Mouse (Mus musculus) adrenal gland, postnatal 14 days (tissue): Measurements from ENCODE around the gene Ap4e1. TPM values are rescaled to one million over a fixed set of nuclear protein-coding genes. Genes with fewer than 3 reads are reported as not detected.

ENCODE experiments used
- DNase-seq: peaks from one replicate; pipeline ENCODE4 v3.0.0; 2021; ENCODE audit warnings: mixed read lengths
- long read RNA-seq, 2 experiments: library from polyadenylated mRNA; stranded (forward); transcript quantifications; one replicate each; pipeline ENCODE4 v2.0.0; 2021
- total RNA-seq: library from RNA; stranded (reverse); gene quantifications from 2 replicates; pipeline ENCODE4 v1.2.3, GENCODE M21; 2021

The Ap4e1 gene
- total RNA-seq = 10.5 TPM in 2 replicates
- long read RNA-seq, experiment 1 = 0 reads
- long read RNA-seq, experiment 2, full-length matches to known transcripts = 1 of 2 reads
- long read RNA-seq, experiment 2, partial matches to known transcripts = 0 of 2 reads
- long read RNA-seq, experiment 2, other reads (novel, unspliced or antisense) = 1 of 2 reads

- peak; percentile 98 for DNase-seq
These were observed at the start of gene Ap4e1 for GRCm38 (mm10) chr2:127008469-127008998. Gene Ap4e1, plus strand, starts transcription at chr2:127008717.

- no peak for DNase-seq
These were observed 46.8 kb upstream of the Ap4e1 start for GRCm38 (mm10) chr2:126961696-126962095.

GRCm38 (mm10) chr2:126977428-126977827 lies 31.1 kb upstream of the Ap4e1 start:
- no peak for DNase-seq

GRCm38 (mm10) chr2:126983221-126983620 lies 25.3 kb upstream of the Ap4e1 start:
- peak; percentile 44 for DNase-seq

GRCm38 (mm10) chr2:126989919-126990318 lies 18.6 kb upstream of the Ap4e1 start:
- DNase-seq = no peak

GRCm38 (mm10) chr2:126992742-126993141 lies 15.8 kb upstream of the Ap4e1 start:
- DNase-seq = peak; percentile 47

GRCm38 (mm10) chr2:126994384-126995166 lies 13.9 kb upstream of the Ap4e1 start:
- no peak for DNase-seq

GRCm38 (mm10) chr2:126996737-126997136 lies 11.8 kb upstream of the Ap4e1 start:
- DNase-seq = peak; percentile 71

- DNase-seq = no peak
These were observed 10.3 kb upstream of the Ap4e1 start for GRCm38 (mm10) chr2:126998219-126998618.

GRCm38 (mm10) chr2:127000406-127001324 lies 7.9 kb upstream of the Ap4e1 start:
- DNase-seq = peak; percentile 64

- no peak for DNase-seq
These were observed 4.5 kb upstream of the Ap4e1 start for GRCm38 (mm10) chr2:127004046-127004445.

- peak; percentile 81 for DNase-seq
These were observed 1.7 kb upstream of the Ap4e1 start for GRCm38 (mm10) chr2:127006634-127007370.

- DNase-seq = peak; percentile 30
These were observed 1.0 kb upstream of the Ap4e1 start for GRCm38 (mm10) chr2:127007509-127007908.

- no peak for DNase-seq
These were observed 26.6 kb downstream of the Ap4e1 start for GRCm38 (mm10) chr2:127035006-127035605.

GRCm38 (mm10) chr2:127037299-127037698 lies 28.8 kb downstream of the Ap4e1 start:
- peak; percentile 85 for DNase-seq

- DNase-seq = no peak
These were observed 53.0 kb downstream of the Ap4e1 start for GRCm38 (mm10) chr2:127061471-127061870.

- DNase-seq = no peak
These were observed 60.3 kb downstream of the Ap4e1 start for GRCm38 (mm10) chr2:127068806-127069205.

GRCm38 (mm10) chr2:127069781-127070434 lies 61.4 kb downstream of the Ap4e1 start:
- DNase-seq = peak; percentile 24

- peak; percentile 92 for DNase-seq
These were observed 61.9 kb downstream of the Ap4e1 start, which contains the start of gene Blvra for GRCm38 (mm10) chr2:127070435-127070841. Gene Blvra, plus strand, starts transcription at chr2:127070665.

- no peak for DNase-seq
These were observed 62.4 kb downstream of the Ap4e1 start for GRCm38 (mm10) chr2:127070879-127071278.

- no peak for DNase-seq
These were observed 65.6 kb downstream of the Ap4e1 start for GRCm38 (mm10) chr2:127074116-127074515.
